Mouse (Mus musculus) cerebellum, postnatal 36 days (tissue): Measurements from ENCODE around the gene Lat2.
"Not testable (repeated sequence)": the region's sequence is repeated elsewhere in the genome, so short reads cannot be mapped to it uniquely, and the experiment has no call there.

Experiments used
- DNase-seq, 2 experiments: peaks; one replicate each; pipeline ENCODE4 v3.0.0; 2021 to 2022; ENCODE audit warnings: mixed read lengths in 2 of 2

The Lat2 gene

GRCm38 (mm10) chr5:134614802-134615201, at the start of gene Lat2:
Gene Lat2, minus strand, starts transcription at chr5:134615025.
- DNase-seq, result no peak

GRCm38 (mm10) chr5:134656708-134657107, 41.9 kb upstream of the Lat2 start:
- DNase-seq, result no peak

DNA sequence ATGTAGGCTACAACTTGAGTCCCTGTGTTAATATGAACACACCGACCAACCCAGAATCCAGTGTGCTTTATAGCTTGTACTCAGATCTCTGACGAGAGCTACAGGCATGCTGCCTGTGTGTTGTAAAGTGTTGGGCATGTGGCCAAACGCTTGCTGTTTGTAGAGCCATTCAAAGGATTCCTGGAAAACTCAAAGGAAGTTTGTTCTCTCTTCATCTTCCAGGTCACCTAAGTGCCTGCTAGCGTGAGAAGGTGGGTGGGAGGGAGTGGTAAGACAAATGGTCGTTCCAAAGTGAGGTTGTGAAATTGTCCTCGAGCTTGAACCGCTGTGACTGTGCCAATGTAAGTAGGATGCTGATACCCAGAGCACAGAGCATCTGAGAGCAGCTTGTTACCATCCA, 37.2 kb upstream of the Lat2 start:
- DNase-seq, result no peak

GRCm38 (mm10) chr5:134650926-134651325, 36.1 kb upstream of the Lat2 start:
- DNase-seq, result peak; percentile 38 to 42

DNA sequence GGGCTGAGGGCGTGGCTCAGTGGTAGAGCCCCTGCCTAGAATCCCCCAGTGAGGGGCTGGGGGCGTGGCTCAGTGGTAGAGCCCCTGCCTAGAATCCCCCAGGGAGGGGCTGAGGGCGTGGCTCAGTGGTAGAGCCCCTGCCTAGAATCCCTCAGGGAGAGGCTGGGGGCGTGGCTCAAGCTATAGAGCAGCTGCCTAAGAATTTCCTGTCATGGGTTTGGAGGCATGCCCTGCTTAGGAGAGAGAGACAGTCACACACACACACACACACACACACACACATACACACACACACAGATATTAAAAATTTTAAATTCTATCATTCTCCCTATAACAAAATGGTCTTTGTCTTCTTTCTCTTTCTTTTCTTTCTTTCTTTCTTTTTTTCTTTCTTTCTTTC, 34.2 kb upstream of the Lat2 start:
- DNase-seq, result not testable (repeated sequence)

GRCm38 (mm10) chr5:134647394-134647793, 32.6 kb upstream of the Lat2 start:
- DNase-seq, result no peak

GRCm38 (mm10) chr5:134646461-134646860, 31.6 kb upstream of the Lat2 start:
- no peak for DNase-seq

- no peak for DNase-seq
Measured at GRCm38 (mm10) chr5:134644643-134645118, 29.9 kb upstream of the Lat2 start.

- DNase-seq, result no peak
Measured at GRCm38 (mm10) chr5:134644121-134644520, 29.3 kb upstream of the Lat2 start.

DNA sequence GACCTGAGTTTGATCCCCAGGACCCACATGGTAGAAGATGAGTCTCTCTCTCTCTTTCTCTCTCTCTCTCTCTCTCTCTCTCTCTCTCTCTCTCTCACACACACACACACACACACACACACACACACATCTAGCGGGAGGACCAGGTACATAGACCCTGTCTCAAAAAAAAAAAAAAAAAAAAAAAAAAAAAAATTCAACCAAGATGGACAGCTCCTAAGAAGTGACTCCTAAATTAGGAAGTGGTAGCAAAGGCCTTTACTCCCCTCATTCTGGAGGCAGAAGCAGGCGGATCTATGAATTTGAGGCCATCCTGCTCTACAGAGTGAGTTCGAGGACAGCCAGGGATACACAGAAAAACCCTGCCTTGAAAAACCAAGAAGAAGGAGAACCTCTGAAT, 25.5 kb upstream of the Lat2 start:
- no peak for DNase-seq

DNA sequence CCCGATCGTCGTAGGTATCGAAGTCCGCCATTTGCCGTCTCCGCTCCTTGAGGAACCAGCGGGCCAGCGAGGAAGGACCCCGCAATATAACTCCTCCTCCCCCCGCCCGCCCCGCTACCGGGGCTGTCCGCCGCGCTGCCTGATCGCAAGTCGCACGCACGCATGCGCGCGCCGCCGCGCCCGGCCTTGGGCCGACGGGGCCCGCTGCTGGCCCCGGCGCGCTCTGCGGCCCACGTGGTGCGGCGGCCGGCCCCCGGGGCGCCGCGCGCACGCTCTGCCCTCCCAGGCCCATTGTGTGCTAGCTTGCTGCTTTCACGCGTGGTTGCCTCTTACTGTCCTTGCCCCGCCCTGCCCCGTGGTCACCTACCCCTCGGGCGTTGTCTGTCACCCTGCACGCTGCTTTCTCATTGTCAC, 24.5 kb upstream of the Lat2 start, which contains the start of gene Eif4h:
Gene Eif4h (minus strand): TSS at position 222 of the 414 bp plus-strand sequence.
- DNase-seq, result peak; percentile 96 to 98

- peak in 1 of 2 experiments; percentile 20 for DNase-seq
Measured at GRCm38 (mm10) chr5:134638461-134639268, 23.8 kb upstream of the Lat2 start.

DNA sequence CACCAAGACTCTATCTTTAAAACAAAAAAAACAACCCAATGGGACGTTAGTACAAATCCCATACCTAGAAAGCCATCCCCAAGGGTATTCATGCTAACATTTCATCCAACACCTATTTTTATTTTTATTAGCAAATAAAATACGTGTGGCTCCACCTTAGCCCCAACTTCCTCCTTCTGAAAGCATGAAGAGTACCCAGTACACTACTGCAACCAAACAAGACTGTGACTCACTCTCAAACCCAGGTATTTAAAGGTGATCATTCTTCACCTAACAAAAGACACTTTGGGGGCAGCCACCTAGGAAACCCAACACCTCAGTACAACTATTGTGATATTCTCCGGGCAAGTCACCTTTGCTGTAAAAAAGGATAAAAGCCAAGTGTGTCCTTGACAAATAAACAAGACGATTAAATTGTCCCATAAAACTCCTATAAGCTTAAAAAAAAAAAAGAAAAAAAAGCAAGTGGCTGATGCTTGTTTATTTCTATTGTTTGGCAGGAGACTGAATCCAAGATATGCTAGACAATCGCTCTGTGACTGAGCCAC, 23.1 kb upstream of the Lat2 start:
- DNase-seq, result no peak

- DNase-seq, result no peak
Measured at GRCm38 (mm10) chr5:134632841-134633240, 18.0 kb upstream of the Lat2 start.

- no peak for DNase-seq
Measured at GRCm38 (mm10) chr5:134630835-134631234, 16.0 kb upstream of the Lat2 start.

- DNase-seq, result no peak
Measured at GRCm38 (mm10) chr5:134629508-134629907, 14.7 kb upstream of the Lat2 start.

DNA sequence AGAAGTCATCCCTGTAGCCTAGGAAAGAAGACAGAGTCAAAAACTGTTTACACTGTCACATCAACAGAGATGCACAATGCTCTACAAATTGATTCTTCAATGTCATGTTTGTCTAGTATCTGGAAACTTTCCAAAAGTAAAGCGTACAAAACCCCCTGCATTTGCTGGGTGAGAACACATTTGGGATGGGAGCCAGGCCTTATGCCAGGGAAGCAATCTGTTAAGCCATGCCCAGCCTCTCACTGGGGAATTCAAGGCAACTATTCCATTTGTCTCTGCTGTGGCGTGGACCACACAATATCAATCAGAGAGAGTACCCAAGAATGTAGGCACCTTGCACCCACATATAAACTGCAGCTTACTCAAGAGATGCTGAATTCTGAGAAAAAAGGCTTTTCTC, 7.2 kb upstream of the Lat2 start:
- peak; percentile 42 to 49 for DNase-seq

- DNase-seq, result no peak
Measured at GRCm38 (mm10) chr5:134621099-134621640, 6.3 kb upstream of the Lat2 start.

- no peak for DNase-seq
Measured at GRCm38 (mm10) chr5:134620457-134620856, 5.6 kb upstream of the Lat2 start.

GRCm38 (mm10) chr5:134617071-134617470, 2.2 kb upstream of the Lat2 start:
- peak; percentile 55 to 58 for DNase-seq

- no peak for DNase-seq
Measured at GRCm38 (mm10) chr5:134615780-134616179, 955 bp upstream of the Lat2 start.

GRCm38 (mm10) chr5:134615380-134615779, 555 bp upstream of the Lat2 start:
- DNase-seq, result no peak

DNA sequence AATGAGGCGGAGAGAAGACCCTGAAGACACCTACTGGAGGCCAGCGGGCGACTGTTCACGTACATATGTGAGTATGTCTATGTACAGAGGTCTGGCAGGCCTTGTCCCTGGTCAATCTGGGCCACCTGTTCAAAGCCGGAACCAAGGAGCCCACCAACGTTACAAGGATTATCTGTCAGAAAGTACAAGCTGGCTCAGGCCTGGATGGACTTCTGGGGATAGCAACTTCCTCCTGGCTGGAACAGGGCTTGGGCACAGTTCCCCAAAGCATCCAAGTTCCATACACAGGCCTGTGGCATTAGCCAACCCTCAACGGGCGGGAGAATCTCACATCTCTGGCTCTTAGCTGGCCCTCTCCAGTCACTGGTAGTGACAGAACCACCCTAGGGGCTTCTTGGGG, 529 bp downstream of the Lat2 start:
- DNase-seq, result no peak

DNA sequence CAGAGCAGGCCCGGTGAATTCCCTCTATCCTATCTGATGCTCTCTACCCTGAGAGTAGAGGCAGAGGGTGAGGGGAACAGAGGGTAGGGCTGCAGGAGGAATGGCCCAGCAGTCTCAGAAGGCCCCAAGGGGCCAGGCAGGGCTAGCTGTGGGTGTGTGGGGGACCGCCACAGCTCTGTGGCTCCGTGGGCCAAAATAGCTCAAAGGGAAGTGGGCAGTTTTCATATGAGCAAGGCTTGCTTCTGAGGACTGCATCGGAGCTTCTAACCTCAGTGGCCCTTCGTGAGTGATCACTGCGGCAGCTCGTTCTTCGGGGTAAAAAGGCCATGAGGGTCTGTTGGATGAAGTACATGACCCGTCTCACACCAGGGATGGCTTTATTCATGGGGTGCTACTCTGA, 1.1 kb downstream of the Lat2 start:
- DNase-seq, result no peak
